Mouse (Mus musculus): Measurements from ENCODE around the gene Camta1.

DNA sequence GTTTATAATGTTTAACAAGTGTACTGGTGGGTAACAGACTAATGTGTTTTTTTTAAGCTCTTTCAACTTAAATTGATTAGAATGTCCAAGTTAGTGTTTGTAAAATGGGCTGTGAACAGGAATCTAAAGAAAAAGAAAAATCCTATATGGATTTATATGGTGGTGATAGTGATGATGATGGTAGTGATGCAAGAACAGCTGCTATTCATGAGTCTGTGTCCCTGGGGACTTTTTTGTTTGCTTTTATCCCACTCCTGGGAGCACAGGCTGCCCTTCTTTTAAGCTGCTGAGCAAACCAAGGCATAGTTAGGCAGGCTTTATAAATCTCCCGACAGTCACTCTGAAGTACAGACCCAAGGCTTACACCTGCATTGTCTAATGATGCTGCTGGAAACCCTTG, 928.2 kb downstream of the Camta1 start:
- no peak for TF ChIP-seq CTCF (IDR thresholded peaks at IDR 0.05; ENCODE audit: borderline replicate concordance, insufficient read depth, low read depth, low read length)
- TF ChIP-seq POLR2A (IDR thresholded peaks at IDR 0.05; ENCODE audit: borderline replicate concordance, insufficient read depth, low read length) = no peak
